Mouse (Mus musculus) stomach, postnatal 0 days (tissue): ENCODE results near the gene Etfa.

ENCODE experiments used
- CTCF ChIP-seq: IDR thresholded peaks from 2 replicates; pipeline ENCODE4 v1.5.1; 2016; ENCODE audit warnings: antibody characterized with exemption, low read depth, mild to moderate bottlenecking, moderate library complexity
- EP300 ChIP-seq: optimal IDR thresholded peaks from 2 replicates; pipeline ENCODE3; 2016; ENCODE audit warnings: antibody characterized with exemption

DNA sequence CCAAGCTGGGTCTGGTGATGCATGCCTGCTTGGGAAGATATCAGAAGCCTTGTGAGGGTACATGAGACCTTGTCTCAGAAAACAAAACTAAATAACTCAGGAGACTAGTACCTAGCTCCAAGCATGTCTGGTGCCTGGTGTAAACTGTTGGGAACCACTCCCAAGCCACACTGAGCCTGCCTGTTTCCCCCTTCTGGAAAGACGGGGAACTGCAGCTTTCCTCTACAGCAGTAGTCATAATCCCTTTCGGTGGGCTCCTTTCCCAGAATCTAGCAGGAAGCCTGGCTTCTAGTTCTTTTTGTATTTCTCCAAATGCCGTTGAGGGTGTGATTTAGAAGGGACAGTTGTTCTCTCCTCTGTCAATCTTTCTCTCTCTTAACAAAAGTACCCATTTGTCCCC is 23.9 kb upstream of the Etfa start:
- TF ChIP-seq CTCF, result peak; percentile 88
- no peak for TF ChIP-seq EP300
